Mouse (Mus musculus) CH12.LX (cell line): ENCODE results near the gene Aldh4a1. TPM values are rescaled to one million over a fixed set of nuclear protein-coding genes. Genes with fewer than 3 reads are reported as not detected.

Experiments used
- DNase-seq: peaks from one replicate; pipeline ENCODE4 v3.0.0-alpha.2; 2013; ENCODE audit errors: extremely low read depth
- H3K27ac ChIP-seq: 2 replicates; pipeline ENCODE4 v1.5.1; 2012; ENCODE audit warnings: low read depth, mild to moderate bottlenecking, control low read depth, moderate library complexity; ENCODE audit not compliant: insufficient read depth
- H3K27me3 ChIP-seq: replicated peaks from 2 replicates; pipeline ENCODE3; 2012; ENCODE audit warnings: inconsistent platforms
- H3K36me3 ChIP-seq, 2 experiments: replicated peaks in 1 of 2; 2 replicates each; pipeline versions ENCODE3 to v1.6.1; 2012; ENCODE audit warnings: inconsistent platforms in 1 of 2, low read length in 1 of 2, mild to moderate bottlenecking in 1 of 2, mixed read lengths in 1 of 2, moderate library complexity in 1 of 2; ENCODE audit not compliant: control insufficient read depth in 1 of 2, insufficient read depth in 1 of 2
- H3K4me1 ChIP-seq, 2 experiments: 2 replicates each; pipeline ENCODE4 v1.6.1; 2012; ENCODE audit warnings: inconsistent platforms in 1 of 2, moderate library complexity in 1 of 2; ENCODE audit not compliant: insufficient read depth in 2 of 2, control insufficient read depth in 1 of 2
- H3K4me2 ChIP-seq: 2 replicates; pipeline ENCODE4 v1.6.1; 2012; ENCODE audit warnings: low read depth, mild to moderate bottlenecking, control low read depth; ENCODE audit not compliant: poor library complexity, insufficient read depth, severe bottlenecking
- H3K4me3 ChIP-seq, 3 experiments: fragments of 150-350 bp in 1 of 3; sonication (generic) in 1 of 3; replicated peaks in 1 of 3; 2 replicates each; pipeline versions ENCODE3 to v1.5.1; 2011 to 2012; ENCODE audit warnings: low read depth in 2 of 3, low read length in 2 of 3, mild to moderate bottlenecking in 2 of 3, moderate library complexity in 2 of 3, control low read depth in 1 of 3, improper control_type of control experiment in 1 of 3, inconsistent platforms in 1 of 3, mixed read lengths in 1 of 3; ENCODE audit not compliant: poor library complexity in 1 of 3
- H3K79me2 ChIP-seq: replicated peaks from 2 replicates; pipeline ENCODE4 v1.6.1; 2012; ENCODE audit warnings: mild to moderate bottlenecking, moderate library complexity; ENCODE audit not compliant: control insufficient read depth, poor library complexity, insufficient read depth, severe bottlenecking; ENCODE audit errors: extremely low read depth
- H3K9ac ChIP-seq: 2 replicates; pipeline ENCODE4 v1.6.1; 2012; ENCODE audit warnings: low read depth, mild to moderate bottlenecking, control low read depth, moderate library complexity; ENCODE audit not compliant: insufficient read depth
- H3K9me3 ChIP-seq: replicated peaks from 2 replicates; pipeline ENCODE3; 2012; ENCODE audit warnings: low read length, inconsistent platforms, mixed read lengths
- BHLHE40 ChIP-seq: IDR thresholded peaks from 2 replicates; pipeline ENCODE4 v1.6.1; 2011; ENCODE audit warnings: mild to moderate bottlenecking, low read depth, low read length, improper control_type of control experiment
- CHD1 ChIP-seq: IDR thresholded peaks from 2 replicates; pipeline ENCODE4 v1.6.1; 2012; ENCODE audit warnings: low read depth, low read length, improper control_type of control experiment, inconsistent platforms
- CHD2 ChIP-seq: IDR thresholded peaks from 2 replicates; pipeline ENCODE4 v1.6.1; 2011; ENCODE audit warnings: low read length, improper control_type of control experiment
- CTCF ChIP-seq, 2 experiments: IDR thresholded peaks in 1 of 2; conservative IDR thresholded peaks in 1 of 2; 2 replicates each; pipeline ENCODE4 v1.5.1; 2011 to 2012; ENCODE audit warnings: low read depth in 2 of 2, low read length in 2 of 2, improper control_type of control experiment in 1 of 2, inconsistent platforms in 1 of 2, mild to moderate bottlenecking in 1 of 2, moderate library complexity in 1 of 2
- GABPA ChIP-seq: IDR thresholded peaks from 2 replicates; pipeline ENCODE4 v1.6.1; 2012; ENCODE audit warnings: low read depth, low read length, improper control_type of control experiment, inconsistent platforms; ENCODE audit not compliant: insufficient replicate concordance
- HCFC1 ChIP-seq: IDR thresholded peaks from 2 replicates; pipeline ENCODE4 v1.6.1; 2012; ENCODE audit warnings: low read depth, mild to moderate bottlenecking, inconsistent platforms, low read length, improper control_type of control experiment
- IRF4 ChIP-seq: IDR thresholded peaks from 2 replicates; pipeline ENCODE4 v1.6.1; 2014; ENCODE audit warnings: low read depth, mild to moderate bottlenecking, inconsistent platforms, low read length, improper control_type of control experiment
- MAX ChIP-seq: IDR thresholded peaks from 2 replicates; pipeline ENCODE4 v1.6.1; 2011; ENCODE audit warnings: low read length, improper control_type of control experiment
- MXI1 ChIP-seq: IDR thresholded peaks from 2 replicates; pipeline ENCODE4 v1.6.1; 2011; ENCODE audit warnings: mild to moderate bottlenecking, low read depth, low read length, improper control_type of control experiment
- MYC ChIP-seq: IDR thresholded peaks from 2 replicates; pipeline ENCODE4 v1.6.1; 2011; ENCODE audit warnings: low read depth, mild to moderate bottlenecking, improper control_type of control experiment, low read length
- NELFE ChIP-seq: IDR thresholded peaks from 2 replicates; pipeline ENCODE4 v1.6.1; 2011; ENCODE audit warnings: low read depth, low read length, improper control_type of control experiment
- POLR2A ChIP-seq: IDR thresholded peaks from 2 replicates; pipeline ENCODE4 v1.6.1; 2011; ENCODE audit warnings: low read depth, mild to moderate bottlenecking, improper control_type of control experiment, low read length
- POLR2AphosphoS2 ChIP-seq: IDR thresholded peaks from 2 replicates; pipeline ENCODE4 v1.6.1; 2011; ENCODE audit warnings: low read depth, low read length, improper control_type of control experiment
- RCOR1 ChIP-seq: conservative IDR thresholded peaks from 2 replicates; pipeline ENCODE4 v1.6.1; 2012; ENCODE audit warnings: low read depth, mild to moderate bottlenecking, inconsistent platforms, low read length, improper control_type of control experiment
- TCF12 ChIP-seq: IDR thresholded peaks from 2 replicates; pipeline ENCODE4 v1.6.1; 2014; ENCODE audit warnings: low read depth, mild to moderate bottlenecking, inconsistent platforms, low read length, improper control_type of control experiment
- ZC3H11A ChIP-seq: IDR thresholded peaks from 2 replicates; pipeline ENCODE4 v1.6.1; 2012; ENCODE audit warnings: low read depth, mild to moderate bottlenecking, inconsistent platforms, low read length, improper control_type of control experiment
- dilution Hi-C: fragments of 300-500 bp; cut with MboI; formaldehyde crosslinking; loops from 2 replicates; pipeline ENCODE4 v1.14.3; 2020; ENCODE audit warnings: low sequenced_read_pairs; ENCODE audit not compliant: extremely low pct_unique_long_range_greater_than_20kb, extremely low pct_ligation_motif_present
- in situ Hi-C: fragments of 300-500 bp; cut with MboI; formaldehyde crosslinking; loops from 3 replicates; pipeline ENCODE4 v1.14.3; 2019; ENCODE audit warnings: low sequenced_read_pairs, low pct_ligation_motif_present, low pct_unique_long_range_greater_than_20kb, mixed read lengths
- polyA plus RNA-seq: library from polyadenylated mRNA; unstranded; fragments of >175 nt; gene quantifications from 2 replicates; pipeline ENCODE4 v1.2.1, GENCODE M21; 2012; ENCODE audit warnings: low read depth; ENCODE audit not compliant: insufficient read length
- total RNA-seq, 2 experiments: library from RNA; depleted of rRNA; stranded (reverse); fragments of 300-350 nt in 1 of 2; fragments of >200 nt in 1 of 2; gene quantifications; 2 replicates each; pipeline ENCODE4 v1.2.3; 2012 to 2014

Gene Aldh4a1
- total and polyA plus RNA-seq, 3 experiments, result 6.5 to 18.0 (median 6.5) TPM

GRCm38 (mm10) chr4:139576251-139576880 lies 46.3 kb upstream of the Aldh4a1 start:
- Histone ChIP-seq H3K4me2 (no peak overlapping the region), H3K4me3 (no peak overlapping the region), H3K27me3 (peaks cover 97% of the 10 kb centered on the region)

GRCm38 (mm10) chr4:139577006-139577405 lies 45.7 kb upstream of the Aldh4a1 start:
- Histone ChIP-seq H3K9me3 (peaks cover 4% of the 10 kb centered on the region), H3K36me3 (no peaks in the 10 kb centered on the region), H3K27ac (no peak overlapping the region), H3K4me3 (no peak overlapping the region), H3K79me2 (no peaks in the 10 kb centered on the region), H3K4me1 (peaks cover 10 to 39% of the 10 kb centered on the region in 2 experiments; a peak in 3 of 4 replicates), H3K4me2 (no peak overlapping the region), H3K27me3 (peaks cover 97% of the 10 kb centered on the region), H3K9ac (no peak overlapping the region)
- TF ChIP-seq CHD1 (no peak), IRF4 (no peak), NELFE (no peak), CHD2 (no peak), POLR2A (no peak), POLR2AphosphoS2 (no peak), RCOR1 (no peak), ZC3H11A (no peak), HCFC1 (no peak), CTCF (conservative IDR thresholded peaks at IDR 0.05 in 1 of 2, IDR thresholded peaks at IDR 0.05 in 1 of 2; ENCODE audit: low read depth in 2 of 2, low read length in 2 of 2) (no peak)
- DNase-seq, result no peak
- dilution Hi-C loops (no loop called here), in situ Hi-C loops (loop anchor here (5.0 kb wide), 2 partner anchors 35 to 65 kb away; no protein-coding TSS in a partner anchor)

More at GRCm38 (mm10) chr4:139576251-139576880, 46.3 kb upstream of the Aldh4a1 start:
- H3K36me3 ChIP-seq, result no peaks in the 10 kb centered on the region
- TF ChIP-seq MAX, result no peak
- peaks cover 4% of the 10 kb centered on the region for H3K9me3 ChIP-seq
- dilution Hi-C loops (no loop called here), in situ Hi-C loops (loop anchor here (5.0 kb wide), 2 partner anchors 36 to 64 kb away; no protein-coding TSS in a partner anchor)
- H3K27ac ChIP-seq, result no peak overlapping the region
- H3K79me2 ChIP-seq, result no peaks in the 10 kb centered on the region
- no peak for DNase-seq
- H3K4me1 ChIP-seq, result peaks cover 10 to 39% of the 10 kb centered on the region in 2 experiments; a peak in 3 of 4 replicates
- no peak overlapping the region for H3K9ac ChIP-seq

GRCm38 (mm10) chr4:139578389-139578788 lies 44.3 kb upstream of the Aldh4a1 start:
- Histone ChIP-seq H3K27me3 (peaks cover 97% of the 10 kb centered on the region), H3K4me2 (peak overlapping the region; percentile 97), H3K4me3 (peak overlapping the region in 1 of 3 experiments; percentile 11), H3K9me3 (peaks cover 4% of the 10 kb centered on the region), H3K27ac (no peak overlapping the region), H3K4me1 (peaks cover 10 to 39% of the 10 kb centered on the region in 2 experiments; a peak in 3 of 4 replicates), H3K79me2 (no peaks in the 10 kb centered on the region), H3K36me3 (no peaks in the 10 kb centered on the region), H3K9ac (peak overlapping the region; percentile 49)
- TF ChIP-seq MXI1 (peak; percentile 7; the same call in 1 of the 2 replicates), MAX (no peak), TCF12 (peak; percentile 67), MYC (no peak), GABPA (no peak), BHLHE40 (peak; percentile 44; the same call in 1 of the 2 replicates)
- in situ Hi-C loops (loop anchor here (5.0 kb wide), 2 partner anchors 34 to 66 kb away; no protein-coding TSS in a partner anchor), dilution Hi-C loops (no loop called here)
- no peak for DNase-seq
